Mouse (Mus musculus): ENCODE measurements around the gene Cldn13.

- TF ChIP-seq CTCF (IDR thresholded peaks at IDR 0.05; ENCODE audit: borderline replicate concordance, insufficient read depth, low read depth, low read length) (no peak), POLR2A (IDR thresholded peaks at IDR 0.05; ENCODE audit: borderline replicate concordance, insufficient read depth, low read length) (no peak)
These were observed 45.1 kb upstream of the Cldn13 start for GRCm38 (mm10) chr5:134960430-134960829.
